Mouse (Mus musculus): ENCODE measurements around the gene Efcab2. TPM values are rescaled to one million over a fixed set of nuclear protein-coding genes. Genes with fewer than 3 reads are reported as not detected.

Efcab2 gene
- polyA plus RNA-seq, 1 experiment from 2014 or later, result 2.0 TPM

GRCm38 (mm10) chr1:178492493-178492892 lies 86.6 kb downstream of the Efcab2 start:
- 43% methylated on average over 2 of the region's 2 CpGs for WGBS (ENCODE audit: insufficient replicate concordance)
- TF ChIP-seq CTCF (IDR thresholded peaks at IDR 0.05; ENCODE audit: low read depth) (no peak), EP300 (IDR thresholded peaks at IDR 0.05; ENCODE audit: low read depth) (no peak)
- ATAC-seq (no peak), DNase-seq (no peak)
- Histone ChIP-seq H3K4me3 (ENCODE audit: low read depth, low read length) (no peak overlapping the region), H3K36me3 (replicated peaks; ENCODE audit: insufficient read depth, low read length) (no peaks in the 10 kb centered on the region), H3K4me1 (ENCODE audit: insufficient read depth) (peaks cover 2% of the 10 kb centered on the region; the same call in 1 of the 2 replicates), H3K4me2 (ENCODE audit: low read depth, low read length) (no peak overlapping the region), H3K9me3 (ENCODE audit: low read length) (no peaks in the 10 kb centered on the region), H3K27ac (ENCODE audit: low read depth) (0 out of 2 replicates have a peak overlapping the region, but pooled peaks have one; percentile 34), H3K9ac (replicated peaks) (no peak overlapping the region), H3K27me3 (ENCODE audit: insufficient read depth, low read length) (no peaks in the 10 kb centered on the region)

DNA sequence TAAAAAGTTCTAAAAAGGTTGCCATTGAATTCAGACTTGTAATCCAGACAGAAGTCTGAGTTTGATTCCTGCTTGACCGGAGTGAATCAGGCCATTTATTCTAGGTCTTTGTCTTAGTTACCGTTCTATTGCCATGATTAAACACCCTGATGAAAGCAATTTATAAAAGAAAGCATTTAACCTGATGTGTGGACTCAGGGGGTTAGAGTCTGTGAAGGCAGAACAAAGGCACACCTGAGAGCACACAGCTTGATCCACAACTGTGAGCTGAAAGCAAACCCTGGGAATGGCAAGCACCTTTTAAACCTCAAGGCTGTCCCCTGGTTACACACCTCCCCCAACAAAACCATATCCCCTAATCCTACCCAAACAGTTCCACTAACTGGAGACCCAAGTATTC lies 90.3 kb downstream of the Efcab2 start:
- no peak overlapping the region for H3K4me2 ChIP-seq (ENCODE audit: low read depth, low read length)
- ATAC-seq (no peak), DNase-seq (no peak)
- H3K4me1 ChIP-seq (ENCODE audit: insufficient read depth), result peaks cover 2% of the 10 kb centered on the region; the same call in 1 of the 2 replicates
- 72% methylated on average over 2 of the region's 2 CpGs for WGBS (ENCODE audit: insufficient replicate concordance)
- no peak overlapping the region for H3K4me3 ChIP-seq (ENCODE audit: low read depth, low read length)
- H3K9me3 ChIP-seq (ENCODE audit: low read length), result no peaks in the 10 kb centered on the region
- H3K27me3 ChIP-seq (ENCODE audit: insufficient read depth, low read length), result no peaks in the 10 kb centered on the region
- no peaks in the 10 kb centered on the region for H3K36me3 ChIP-seq (replicated peaks; ENCODE audit: insufficient read depth, low read length)
- no peak overlapping the region for H3K27ac ChIP-seq (ENCODE audit: low read depth)
- H3K9ac ChIP-seq (replicated peaks), result no peak overlapping the region
- no peak for TF ChIP-seq CTCF (IDR thresholded peaks at IDR 0.05; ENCODE audit: low read depth)
- TF ChIP-seq EP300 (IDR thresholded peaks at IDR 0.05; ENCODE audit: low read depth), result no peak

DNA sequence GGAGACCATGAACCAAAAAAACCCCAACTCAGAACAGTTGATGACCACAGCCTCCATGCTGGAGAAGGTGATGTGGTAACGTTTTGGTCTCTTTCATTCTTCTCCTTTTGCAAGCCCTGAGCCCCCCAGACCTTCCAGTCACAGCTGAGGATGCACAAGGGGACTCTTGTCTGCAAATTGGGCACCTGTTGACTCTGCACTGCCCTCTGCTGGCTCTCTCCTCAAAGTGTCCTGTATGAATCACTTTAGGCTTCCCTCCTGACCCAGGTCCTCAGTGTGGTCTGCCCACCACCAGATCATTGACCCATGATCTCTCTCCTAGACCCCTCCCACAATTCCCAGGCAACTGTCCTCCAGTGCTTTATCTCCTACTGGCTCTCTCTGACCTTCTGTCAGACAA lies 91.0 kb downstream of the Efcab2 start:
- H3K27me3 ChIP-seq (ENCODE audit: insufficient read depth, low read length), result no peaks in the 10 kb centered on the region
- no peak for ATAC-seq
- TF ChIP-seq EP300 (IDR thresholded peaks at IDR 0.05; ENCODE audit: low read depth) (no peak), CTCF (IDR thresholded peaks at IDR 0.05; ENCODE audit: low read depth) (peak; percentile 64)
- peaks cover 2% of the 10 kb centered on the region; the same call in 1 of the 2 replicates for H3K4me1 ChIP-seq (ENCODE audit: insufficient read depth)
- no peaks in the 10 kb centered on the region for H3K9me3 ChIP-seq (ENCODE audit: low read length)
- peak; percentile 51 for DNase-seq
- H3K4me2 ChIP-seq (ENCODE audit: low read depth, low read length), result no peak overlapping the region
- 29% methylated on average over 1 of the region's 1 CpGs for WGBS (ENCODE audit: insufficient replicate concordance)
- H3K27ac ChIP-seq (ENCODE audit: low read depth), result no peak overlapping the region
- H3K4me3 ChIP-seq (ENCODE audit: low read depth, low read length), result no peak overlapping the region
- H3K36me3 ChIP-seq (replicated peaks; ENCODE audit: insufficient read depth, low read length), result no peaks in the 10 kb centered on the region
- H3K9ac ChIP-seq (replicated peaks), result no peak overlapping the region

- H3K9ac ChIP-seq (replicated peaks), result no peak overlapping the region
- 71% methylated on average over 8 of the region's 8 CpGs for WGBS (ENCODE audit: insufficient replicate concordance)
- no peaks in the 10 kb centered on the region for H3K36me3 ChIP-seq (replicated peaks; ENCODE audit: insufficient read depth, low read length)
- H3K27me3 ChIP-seq (ENCODE audit: insufficient read depth, low read length), result no peaks in the 10 kb centered on the region
- no peaks in the 10 kb centered on the region for H3K4me1 ChIP-seq (ENCODE audit: insufficient read depth)
- ATAC-seq (no peak), DNase-seq (no peak)
- H3K4me2 ChIP-seq (ENCODE audit: low read depth, low read length), result no peak overlapping the region
- TF ChIP-seq CTCF (IDR thresholded peaks at IDR 0.05; ENCODE audit: low read depth) (no peak), EP300 (IDR thresholded peaks at IDR 0.05; ENCODE audit: low read depth) (no peak)
- H3K4me3 ChIP-seq (ENCODE audit: low read depth, low read length), result no peak overlapping the region
- H3K9me3 ChIP-seq (ENCODE audit: low read length), result no peaks in the 10 kb centered on the region
- no peak overlapping the region for H3K27ac ChIP-seq (ENCODE audit: low read depth)
These were observed 101.1 kb downstream of the Efcab2 start for GRCm38 (mm10) chr1:178506938-178507337.

DNA sequence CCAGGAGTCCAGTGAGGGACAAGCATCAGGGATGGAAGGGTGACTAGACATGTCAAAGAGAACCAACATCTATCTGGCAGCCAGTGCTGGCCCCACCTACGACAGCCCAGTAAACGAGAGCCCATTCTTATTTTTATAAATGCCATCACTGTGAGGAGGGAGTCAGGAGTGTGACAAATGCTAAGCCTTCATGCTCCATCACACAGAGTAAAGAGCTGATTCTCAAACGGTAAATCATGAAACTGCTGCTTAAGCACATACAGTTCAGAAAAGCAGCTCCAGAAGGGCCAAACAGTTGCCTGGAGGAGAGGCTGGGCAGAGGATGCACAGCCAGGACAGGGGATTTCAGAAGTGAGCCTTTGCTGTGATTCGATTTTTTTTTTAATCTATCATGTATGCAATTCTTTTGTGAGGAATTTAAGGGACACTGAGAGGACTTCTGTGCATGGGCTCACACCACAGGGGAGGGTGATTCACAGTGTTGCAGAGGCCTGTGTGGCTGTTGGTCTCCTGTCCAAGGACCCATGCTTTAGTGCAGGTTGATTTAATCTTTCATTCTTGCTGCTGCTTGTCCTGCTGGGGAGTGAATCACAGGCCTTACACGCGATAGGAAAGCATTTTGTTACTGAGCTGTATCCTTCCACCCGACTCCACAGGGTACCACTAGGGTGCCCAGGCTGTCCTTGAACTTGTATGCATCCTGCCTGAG lies 106.6 kb downstream of the Efcab2 start:
- no peak for TF ChIP-seq CTCF (IDR thresholded peaks at IDR 0.05; ENCODE audit: low read depth)
- H3K4me2 ChIP-seq (ENCODE audit: low read depth, low read length), result no peak overlapping the region
- no peaks in the 10 kb centered on the region for H3K36me3 ChIP-seq (replicated peaks; ENCODE audit: insufficient read depth, low read length)
- no peak overlapping the region for H3K9ac ChIP-seq (replicated peaks)
- no peaks in the 10 kb centered on the region for H3K9me3 ChIP-seq (ENCODE audit: low read length)
- DNase-seq (no peak), ATAC-seq (no peak)
- no peaks in the 10 kb centered on the region for H3K27me3 ChIP-seq (ENCODE audit: insufficient read depth, low read length)
- WGBS (ENCODE audit: insufficient replicate concordance), result 49% methylated on average over 7 of the region's 7 CpGs
- H3K4me1 ChIP-seq (ENCODE audit: insufficient read depth), result no peaks in the 10 kb centered on the region
- H3K27ac ChIP-seq (ENCODE audit: low read depth), result no peak overlapping the region
- H3K4me3 ChIP-seq (ENCODE audit: low read depth, low read length), result no peak overlapping the region

- H3K4me2 ChIP-seq (ENCODE audit: low read depth, low read length), result no peak overlapping the region
- no peaks in the 10 kb centered on the region for H3K27me3 ChIP-seq (ENCODE audit: insufficient read depth, low read length)
- WGBS (ENCODE audit: insufficient replicate concordance), result 21% methylated on average over 6 of the region's 8 CpGs
- H3K36me3 ChIP-seq (replicated peaks; ENCODE audit: insufficient read depth, low read length), result no peaks in the 10 kb centered on the region
- no peak for TF ChIP-seq CTCF (IDR thresholded peaks at IDR 0.05; ENCODE audit: low read depth)
- no peak for DNase-seq
- H3K4me3 ChIP-seq (ENCODE audit: low read depth, low read length), result no peak overlapping the region
- no peak for ATAC-seq
- no peak overlapping the region for H3K9ac ChIP-seq (replicated peaks)
- H3K27ac ChIP-seq (ENCODE audit: low read depth), result no peak overlapping the region
- no peaks in the 10 kb centered on the region for H3K9me3 ChIP-seq (ENCODE audit: low read length)
- no peaks in the 10 kb centered on the region for H3K4me1 ChIP-seq (ENCODE audit: insufficient read depth)
These were observed 108.1 kb downstream of the Efcab2 start for GRCm38 (mm10) chr1:178513954-178514353.

Data from liver, postnatal 0 days (tissue).